Mouse (Mus musculus) megakaryocyte, adult 5-6 weeks (primary cell): ENCODE results near the gene Hoxb9. TPM values are rescaled to one million over a fixed set of nuclear protein-coding genes. Genes with fewer than 3 reads are reported as not detected.

Experiments
- total RNA-seq, 2 experiments: library from RNA; stranded (forward) in 1 of 2; stranded (reverse) in 1 of 2; fragments of 153-499, 151-499 nt in 1 of 2; fragments of 221-1000, 200-1000 nt in 1 of 2; gene quantifications; 2 replicates each; pipeline versions ENCODE4 v1.2.3 to v1.2.4; 2015 to 2017

Hoxb9 gene
- total RNA-seq, 2 experiments from 2014 or later: not detected

Other genes with a start within 250 kb of the Hoxb9 start
- not detected in 2 replicates for gene Gip, start 246.9 kb upstream of the Hoxb9 start, total RNA-seq (2015)
- gene Gip, start 246.9 kb upstream of the Hoxb9 start, total RNA-seq (2017): not detected in 2 replicates
- 80.1 and 93.3 TPM in 2 replicates for gene Snf8, start 236.6 kb upstream of the Hoxb9 start, total RNA-seq (2015)
- gene Snf8, start 236.6 kb upstream of the Hoxb9 start, total RNA-seq (2017): 47.6 and 59.8 TPM in 2 replicates
- gene Ube2z, start 206.1 kb upstream of the Hoxb9 start, total RNA-seq (2015): 22.5 and 22.8 TPM in 2 replicates
- gene Ube2z, start 206.1 kb upstream of the Hoxb9 start, total RNA-seq (2017): 20.8 and 21.5 TPM in 2 replicates
- 192 and 203 TPM in 2 replicates for gene Atp5g1, start 195.8 kb upstream of the Hoxb9 start, total RNA-seq (2015)
- 24.3 and 35.9 TPM in 2 replicates for gene Atp5g1, start 195.8 kb upstream of the Hoxb9 start, total RNA-seq (2017)
- not detected in 2 replicates for gene Calcoco2, start 159.5 kb upstream of the Hoxb9 start, total RNA-seq (2015)
- gene Calcoco2, start 159.5 kb upstream of the Hoxb9 start, total RNA-seq (2017): not detected in 2 replicates
- not detected in 2 replicates for gene Ttll6, start 137.7 kb upstream of the Hoxb9 start, total RNA-seq (2015)
- gene Ttll6, start 137.7 kb upstream of the Hoxb9 start, total RNA-seq (2017): not detected in 2 replicates
- gene Hoxb13, start 77.1 kb upstream of the Hoxb9 start, total RNA-seq (2015): not detected in 2 replicates
- not detected in 2 replicates for gene Hoxb13, start 77.1 kb upstream of the Hoxb9 start, total RNA-seq (2017)
- not detected in 2 replicates for gene Hoxb8, start 10.4 kb downstream of the Hoxb9 start, total RNA-seq (2015)
- not detected in 2 replicates for gene Hoxb8, start 10.4 kb downstream of the Hoxb9 start, total RNA-seq (2017)
- gene Hoxb7, start 15.2 kb downstream of the Hoxb9 start, total RNA-seq (2015): 0.11 TPM in 1 of 2 replicates, not detected in the other
- not detected in 2 replicates for gene Hoxb7, start 15.2 kb downstream of the Hoxb9 start, total RNA-seq (2017)
- gene Hoxb6, start 21.0 kb downstream of the Hoxb9 start, total RNA-seq (2015): not detected in 2 replicates
- gene Hoxb6, start 21.0 kb downstream of the Hoxb9 start, total RNA-seq (2017): not detected in 2 replicates
- gene Hoxb5, start 31.9 kb downstream of the Hoxb9 start, total RNA-seq (2015): not detected in 2 replicates
- not detected in 2 replicates for gene Hoxb5, start 31.9 kb downstream of the Hoxb9 start, total RNA-seq (2017)
- 2.9 and 3.4 TPM in 2 replicates for gene Hoxb4, start 46.8 kb downstream of the Hoxb9 start, total RNA-seq (2015)
- gene Hoxb4, start 46.8 kb downstream of the Hoxb9 start, total RNA-seq (2017): 3.7 and 4.0 TPM in 2 replicates
- 0.75 and 1.4 TPM in 2 replicates for gene Hoxb3, start 51.9 kb downstream of the Hoxb9 start, total RNA-seq (2015)
- 0.12 and 0.44 TPM in 2 replicates for gene Hoxb3, start 51.9 kb downstream of the Hoxb9 start, total RNA-seq (2017)
- gene Hoxb2, start 79.1 kb downstream of the Hoxb9 start, total RNA-seq (2015): 0.09 TPM in 1 of 2 replicates, not detected in the other
- 0.77 TPM in 1 of 2 replicates, not detected in the other for gene Hoxb2, start 79.1 kb downstream of the Hoxb9 start, total RNA-seq (2017)
- not detected in 2 replicates for gene Hoxb1, start 94.3 kb downstream of the Hoxb9 start, total RNA-seq (2015)
- not detected in 2 replicates for gene Hoxb1, start 94.3 kb downstream of the Hoxb9 start, total RNA-seq (2017)
- 5.2 and 8.5 TPM in 2 replicates for gene Skap1, start 193.1 kb downstream of the Hoxb9 start, total RNA-seq (2015)
- 3.8 and 5.0 TPM in 2 replicates for gene Skap1, start 193.1 kb downstream of the Hoxb9 start, total RNA-seq (2017)